Mouse (Mus musculus) MEL (cell line): ENCODE data around the gene Epb41l1.

Experiments
- CHD2 ChIP-seq: IDR thresholded peaks from 2 replicates; pipeline ENCODE4 v1.6.1; 2011; ENCODE audit warnings: low read length, improper control_type of control experiment
- CTCF ChIP-seq, 3 experiments: IDR thresholded peaks in 2 of 3; conservative IDR thresholded peaks in 1 of 3; 2 replicates each; pipeline ENCODE4 v1.5.1; 2011 to 2012; ENCODE audit warnings: low read length in 3 of 3, low read depth in 2 of 3, mild to moderate bottlenecking in 2 of 3, improper control_type of control experiment in 1 of 3, inconsistent platforms in 1 of 3, mixed read lengths in 1 of 3, moderate library complexity in 1 of 3; ENCODE audit not compliant: control insufficient read depth in 1 of 3, insufficient read depth in 1 of 3, poor library complexity in 1 of 3, severe bottlenecking in 1 of 3
- JUND ChIP-seq: IDR thresholded peaks from 2 replicates; pipeline ENCODE4 v1.6.1; 2011; ENCODE audit warnings: low read depth, mild to moderate bottlenecking, improper control_type of control experiment, low read length
- MAZ ChIP-seq: IDR thresholded peaks from 2 replicates; pipeline ENCODE4 v1.6.1; 2012; ENCODE audit warnings: low read depth, mild to moderate bottlenecking, inconsistent platforms, low read length, improper control_type of control experiment
- NRF1 ChIP-seq: IDR thresholded peaks from 2 replicates; pipeline ENCODE4 v1.6.1; 2014; ENCODE audit warnings: low read depth, mild to moderate bottlenecking, inconsistent platforms, low read length, improper control_type of control experiment, moderate library complexity; ENCODE audit not compliant: poor library complexity, insufficient read depth, severe bottlenecking
- POLR2A ChIP-seq, 2 experiments: IDR thresholded peaks; 2 replicates each; pipeline ENCODE4 v1.6.1; 2011 to 2012; ENCODE audit warnings: low read length in 2 of 2, mild to moderate bottlenecking in 2 of 2, control low read depth in 1 of 2, improper control_type of control experiment in 1 of 2, low read depth in 1 of 2, moderate library complexity in 1 of 2; ENCODE audit not compliant: control insufficient read depth in 1 of 2, insufficient read depth in 1 of 2, poor library complexity in 1 of 2
- UBTF ChIP-seq: IDR thresholded peaks from 2 replicates; pipeline ENCODE4 v1.6.1; 2012; ENCODE audit warnings: low read depth, mild to moderate bottlenecking, inconsistent platforms, low read length, improper control_type of control experiment, moderate library complexity, borderline replicate concordance; ENCODE audit not compliant: insufficient read depth

- TF ChIP-seq UBTF (no peak), MAZ (no peak), JUND (no peak), CHD2 (no peak), CTCF (IDR thresholded peaks at IDR 0.05 in 2 of 3, conservative IDR thresholded peaks at IDR 0.05 in 1 of 3; ENCODE audit: control insufficient read depth in 1 of 3, insufficient read depth in 1 of 3, low read depth in 2 of 3, low read length in 3 of 3, poor library complexity in 1 of 3, severe bottlenecking in 1 of 3) (peak in 2 of 3 experiments; percentile 15 to 31; a peak in 3 of 6 replicates), NRF1 (no peak), POLR2A (IDR thresholded peaks at IDR 0.05; ENCODE audit: control insufficient read depth in 1 of 2, insufficient read depth in 1 of 2, low read depth in 1 of 2, low read length in 2 of 2, poor library complexity in 1 of 2) (no peak)
These were observed 39.8 kb downstream of the Epb41l1 start for GRCm38 (mm10) chr2:156460470-156460869.
